Mouse (Mus musculus) brain, embryonic 14.5 days (tissue): ENCODE results near the gene Vmn1r90. TPM values are rescaled to one million over a fixed set of nuclear protein-coding genes. Genes with fewer than 3 reads are reported as not detected.
"Not testable (repeated sequence)": the region's sequence is repeated elsewhere in the genome, so short reads cannot be mapped to it uniquely, and the experiment has no call there.

Experiments used
- DNase-seq: peaks from one replicate; pipeline ENCODE4 v3.0.0-alpha.2; 2011; ENCODE audit warnings: low read depth
- CTCF ChIP-seq: fragments of 200-500 bp; IDR thresholded peaks from 2 replicates; pipeline ENCODE4 v1.5.1; 2012; ENCODE audit warnings: inconsistent platforms, mild to moderate bottlenecking, moderate library complexity, borderline replicate concordance; ENCODE audit not compliant: insufficient read depth, insufficient read length; ENCODE audit errors: extremely low read depth
- POLR2A ChIP-seq: fragments of 200-500 bp; IDR thresholded peaks from 2 replicates; pipeline ENCODE4 v1.6.1; 2012; ENCODE audit warnings: mild to moderate bottlenecking, inconsistent platforms, borderline replicate concordance; ENCODE audit not compliant: poor library complexity, insufficient read depth, insufficient read length, severe bottlenecking; ENCODE audit errors: extremely low read depth
- polyA plus RNA-seq: library from polyadenylated mRNA; depleted of rRNA; stranded (reverse); fragments of >200 nt; gene quantifications from 2 replicates; pipeline ENCODE4 v1.2.3, GENCODE M21; 2012; rRNA removed

Vmn1r90 gene
- 1.2 and 1.6 TPM in 2 replicates for polyA plus RNA-seq

- no peak for TF ChIP-seq POLR2A
- no peak for TF ChIP-seq CTCF
- no peak for DNase-seq
Observed at GRCm38 (mm10) chr7:14563406-14563805, at the start of gene Vmn1r90. Gene Vmn1r90 (minus strand): TSS chr7:14563506.

- DNase-seq = not testable (repeated sequence)
Observed at GRCm38 (mm10) chr7:14593009-14593408, 29.7 kb upstream of the Vmn1r90 start.

- TF ChIP-seq CTCF = no peak
- TF ChIP-seq POLR2A = no peak
- DNase-seq = no peak
Observed at GRCm38 (mm10) chr7:14552284-14552683, 11.0 kb downstream of the Vmn1r90 start.

DNA sequence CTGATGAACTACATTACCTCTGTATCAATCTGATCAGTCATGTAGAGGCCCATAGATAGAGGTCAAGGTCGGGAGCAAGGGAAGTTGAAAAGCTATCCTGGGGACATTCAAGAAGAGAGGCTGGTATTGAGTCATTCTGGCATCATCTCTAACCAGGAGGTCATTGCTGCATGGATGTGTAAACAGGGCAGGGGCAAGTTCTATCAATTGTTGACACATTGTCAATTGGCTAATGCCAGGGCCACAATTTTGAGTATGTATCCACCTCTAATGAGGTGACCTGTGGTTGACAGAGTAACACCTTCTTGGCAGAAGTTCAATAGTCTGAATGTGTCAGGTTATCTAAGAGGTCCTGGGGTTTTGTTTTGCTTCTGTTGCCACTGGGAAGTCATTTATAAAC lies 38.0 kb downstream of the Vmn1r90 start:
- no peak for TF ChIP-seq POLR2A
- TF ChIP-seq CTCF = no peak

DNA sequence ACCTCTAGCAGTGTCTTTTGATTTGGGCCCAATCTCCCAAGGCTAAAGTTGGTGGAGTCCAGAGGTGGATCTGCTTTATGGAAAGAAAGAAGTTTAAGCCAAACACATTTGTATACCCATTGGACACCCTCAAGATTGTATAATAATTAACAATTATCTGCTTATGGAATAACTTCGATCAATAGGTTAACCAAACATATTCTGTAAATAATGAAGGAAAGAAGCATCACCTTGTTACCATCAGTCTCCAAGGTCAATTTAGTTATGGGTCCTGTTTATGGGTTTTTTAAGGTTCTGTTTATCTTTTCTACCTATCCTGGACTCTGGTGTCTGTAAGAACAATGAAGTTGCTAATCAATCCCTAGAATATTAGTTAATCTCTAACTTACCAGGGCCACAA lies 40.7 kb downstream of the Vmn1r90 start:
- DNase-seq = no peak
- TF ChIP-seq CTCF = no peak
- no peak for TF ChIP-seq POLR2A

More for the DNA sequence above, 38.0 kb downstream of the Vmn1r90 start:
- DNase-seq = no peak

GRCm38 (mm10) chr7:14518301-14518700 lies 45.0 kb downstream of the Vmn1r90 start:
- no peak for DNase-seq

More at GRCm38 (mm10) chr7:14518301-14518700, 45.0 kb downstream of the Vmn1r90 start:
- TF ChIP-seq POLR2A (no peak), CTCF (no peak)

Other genes with a start within 250 kb of the Vmn1r90 start
- not detected in 2 replicates for gene Obox8, start 229.9 kb downstream of the Vmn1r90 start, polyA plus RNA-seq
- gene Sult2a8, start 116.7 kb downstream of the Vmn1r90 start, polyA plus RNA-seq = not detected in 2 replicates
- gene Sult2a7, start 69.3 kb downstream of the Vmn1r90 start, polyA plus RNA-seq = not detected in 2 replicates
- gene Obox7, start 96.0 kb upstream of the Vmn1r90 start, polyA plus RNA-seq = not detected in 2 replicates